Mouse (Mus musculus) adrenal gland, postnatal 25 days (tissue): Measurements from ENCODE around the gene Faah. TPM values are rescaled to one million over a fixed set of nuclear protein-coding genes. Genes with fewer than 3 reads are reported as not detected.

Source experiments
- DNase-seq: peaks from one replicate; pipeline ENCODE4 v3.0.0; 2021; ENCODE audit warnings: mixed read lengths
- long read RNA-seq: library from polyadenylated mRNA; stranded (forward); transcript quantifications from one replicate; pipeline ENCODE4 v2.0.0, GENCODE M21; 2021
- total RNA-seq: library from RNA; stranded (reverse); gene quantifications from 2 replicates; pipeline ENCODE4 v1.2.3, GENCODE M21; 2021

The Faah gene
- 3.6 and 4.2 TPM in 2 replicates for total RNA-seq
- long read RNA-seq, transcript Faah-201 (15 exons, 3,827 nt): major isoform, 156 of 178 reads
- long read RNA-seq, partial matches to known transcripts: 10 of 178 reads
- long read RNA-seq, other reads (novel, unspliced or antisense): 7 of 178 reads

DNA sequence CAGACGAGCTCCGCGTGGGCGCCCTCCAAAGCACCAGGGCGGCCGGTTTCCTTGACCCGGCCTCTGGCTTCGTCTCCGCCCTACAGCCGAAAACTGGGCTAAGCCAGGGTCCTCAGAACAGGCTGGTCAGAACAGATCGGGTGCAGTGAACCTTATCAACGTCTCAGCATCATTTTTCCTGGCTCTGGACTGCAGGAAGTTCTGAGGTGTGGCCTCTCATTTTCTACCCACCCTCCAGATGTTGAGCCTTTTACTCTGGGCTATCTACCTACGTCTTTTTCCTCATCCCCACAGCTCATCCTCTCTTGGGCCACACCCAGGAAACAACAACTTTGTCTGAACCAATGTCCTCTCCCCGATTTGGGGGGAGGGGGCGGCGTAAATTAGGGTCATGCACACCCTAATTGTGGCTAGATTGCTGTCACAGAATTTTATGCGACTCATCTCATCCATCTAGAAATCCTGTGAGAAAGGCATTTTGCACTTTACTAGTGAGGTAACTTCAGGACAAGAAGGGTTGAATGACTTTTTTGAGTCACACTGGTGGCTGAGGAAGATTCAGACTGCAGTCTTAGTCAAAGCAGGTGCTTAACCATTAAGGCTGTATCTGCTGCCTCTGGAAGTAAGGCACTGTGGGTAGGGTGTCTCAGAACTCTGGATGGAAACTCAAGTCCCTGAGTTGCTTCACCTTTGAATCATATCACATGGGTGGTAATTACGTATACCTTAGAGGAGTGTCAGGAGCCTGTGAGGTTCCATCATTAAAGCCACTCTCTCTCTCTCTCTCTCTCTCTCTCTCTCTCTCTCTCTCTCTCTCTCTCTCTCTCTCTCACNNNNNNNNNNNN lies at the start of gene Faah:
TSS of gene Faah (minus strand) at position 25 of the 845 bp plus-strand sequence.
- no peak for DNase-seq

DNA sequence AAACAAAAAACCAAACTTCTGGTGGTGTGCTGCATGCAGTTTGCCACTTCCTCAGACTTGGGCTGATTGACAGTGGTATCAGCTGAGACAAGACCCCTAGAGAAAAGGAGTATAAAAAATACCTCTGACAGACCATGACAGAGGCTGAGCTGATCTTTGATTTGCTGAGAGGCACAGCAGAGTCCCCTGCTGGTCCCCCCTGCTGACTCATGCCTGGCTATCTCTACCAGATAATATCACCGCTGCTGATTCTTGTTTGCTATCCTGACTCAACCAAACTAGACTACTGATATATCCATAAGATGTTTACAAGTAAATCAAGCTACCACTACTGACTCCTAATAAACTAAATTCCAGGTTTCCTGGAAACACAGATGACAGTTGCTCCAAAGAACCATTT lies 46.1 kb upstream of the Faah start:
- DNase-seq: no peak

DNA sequence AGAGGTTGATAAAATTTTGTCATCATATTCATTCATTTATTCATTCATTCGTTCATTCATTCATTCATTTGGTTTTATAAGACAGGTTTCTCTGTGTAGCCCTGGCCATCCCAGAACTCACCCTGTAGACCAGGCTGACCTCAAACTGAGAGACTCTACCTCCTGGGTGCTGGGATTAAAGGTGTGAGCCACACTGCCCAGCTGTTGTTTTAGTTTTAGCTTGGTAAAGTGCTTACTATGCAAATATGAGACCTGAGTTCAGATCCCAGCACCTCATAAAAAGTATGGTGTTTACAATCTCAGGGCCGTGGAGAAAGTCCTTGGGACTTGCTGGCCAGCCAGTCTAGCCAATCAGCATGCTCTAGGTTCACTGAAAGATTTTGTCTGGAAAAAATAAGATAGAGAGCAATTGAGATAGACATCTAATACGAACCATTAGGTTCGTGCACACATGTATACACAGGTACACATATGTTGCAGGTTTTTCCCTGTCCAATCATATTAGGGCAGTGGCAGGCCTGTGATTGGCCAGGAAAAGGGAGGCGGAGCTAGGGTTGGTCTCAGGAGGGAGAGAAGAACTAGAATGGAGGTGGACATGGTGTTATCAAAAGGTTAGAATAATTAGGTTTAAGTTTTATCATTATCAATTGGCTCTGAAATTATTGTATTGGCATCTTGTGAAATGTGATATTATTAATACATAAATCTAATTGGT lies 41.4 kb upstream of the Faah start:
- no peak for DNase-seq

DNA sequence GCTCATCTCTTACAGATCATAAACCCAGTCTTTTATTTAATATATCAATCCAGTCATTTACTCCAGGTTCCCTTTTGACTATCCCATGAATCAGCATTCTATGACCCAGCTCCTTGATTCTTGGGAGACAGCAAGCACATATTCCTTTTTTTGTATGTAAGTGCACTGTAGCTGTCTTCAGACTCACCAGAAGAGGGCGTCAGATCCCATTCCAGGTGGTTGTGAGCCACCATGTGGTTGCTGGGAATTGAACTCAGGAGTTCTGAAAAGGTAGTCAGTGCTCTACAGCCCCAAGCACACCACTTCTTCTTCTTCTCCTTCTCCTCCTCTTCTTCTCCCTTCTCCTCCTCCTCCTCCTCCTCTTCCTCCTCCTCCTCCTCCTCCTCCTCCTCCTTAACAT lies 39.8 kb upstream of the Faah start:
- DNase-seq: no peak

DNA sequence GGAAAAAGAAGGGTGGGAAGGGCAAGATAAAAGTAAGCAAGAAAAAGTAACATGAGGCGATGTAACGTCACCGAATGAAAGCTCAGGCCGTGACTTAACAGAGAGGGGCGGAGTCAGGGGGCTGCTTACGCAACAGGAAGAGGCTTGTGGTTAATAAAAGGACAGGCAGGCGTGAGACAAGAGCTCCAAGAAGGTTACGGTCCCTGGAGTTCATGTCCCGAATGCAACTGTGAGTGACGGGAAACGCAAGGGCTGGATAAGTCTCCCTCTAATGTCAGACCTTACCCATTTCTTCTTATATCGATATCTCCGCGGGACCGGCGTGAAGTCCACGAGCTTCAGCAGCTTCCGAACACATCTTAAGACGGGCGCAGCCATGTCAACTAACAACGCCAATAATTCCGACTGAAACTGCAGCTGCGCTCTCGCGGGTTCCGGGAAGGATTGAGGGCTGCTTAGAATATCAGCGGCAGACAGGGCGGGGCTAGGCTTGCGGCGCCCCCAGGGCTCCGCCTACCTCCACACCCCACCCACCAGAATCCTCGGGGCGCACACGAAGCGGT lies 35.8 kb upstream of the Faah start, which contains the start of gene Nsun4:
TSS of gene Nsun4 (minus strand) at position 478 of the 563 bp plus-strand sequence.
- DNase-seq: peak; percentile 89

DNA sequence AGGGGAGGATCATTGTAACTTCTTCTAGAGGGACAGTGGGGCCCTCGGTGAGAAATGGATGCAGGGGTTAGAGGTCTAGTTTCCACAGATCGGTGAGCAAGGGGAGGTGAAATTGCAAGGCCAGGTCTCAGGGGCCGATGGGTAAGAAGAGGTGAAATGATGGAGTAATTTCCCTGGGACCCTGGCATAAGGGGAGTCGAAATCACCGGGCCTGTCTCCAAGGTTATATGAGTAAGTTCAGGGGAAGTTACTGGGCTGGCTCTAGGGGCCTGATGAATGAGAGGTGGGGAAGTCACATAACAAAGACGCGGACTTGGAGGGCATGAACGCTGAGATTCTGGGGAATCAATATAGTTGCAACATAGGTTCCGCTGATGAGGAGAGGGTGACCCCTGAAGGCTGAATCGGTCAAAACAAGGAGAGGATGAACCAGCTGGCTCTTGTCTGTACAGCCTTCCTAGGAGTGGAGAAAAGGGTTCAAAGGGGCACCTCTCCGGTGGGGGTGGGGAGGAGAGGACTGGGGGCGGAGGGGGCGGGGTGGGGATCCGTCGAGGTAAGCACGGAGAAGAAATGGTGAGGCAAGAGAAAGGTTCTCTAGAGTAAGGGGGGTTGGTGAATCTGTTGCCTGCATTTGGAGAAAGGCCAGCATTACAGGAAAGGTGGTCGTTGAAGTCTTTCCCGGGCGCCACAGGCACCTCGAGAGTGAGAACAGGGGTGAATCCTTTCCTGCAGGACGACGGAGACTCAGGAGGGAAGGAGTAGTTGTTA lies 35.0 kb upstream of the Faah start:
- DNase-seq: peak; percentile 29

DNA sequence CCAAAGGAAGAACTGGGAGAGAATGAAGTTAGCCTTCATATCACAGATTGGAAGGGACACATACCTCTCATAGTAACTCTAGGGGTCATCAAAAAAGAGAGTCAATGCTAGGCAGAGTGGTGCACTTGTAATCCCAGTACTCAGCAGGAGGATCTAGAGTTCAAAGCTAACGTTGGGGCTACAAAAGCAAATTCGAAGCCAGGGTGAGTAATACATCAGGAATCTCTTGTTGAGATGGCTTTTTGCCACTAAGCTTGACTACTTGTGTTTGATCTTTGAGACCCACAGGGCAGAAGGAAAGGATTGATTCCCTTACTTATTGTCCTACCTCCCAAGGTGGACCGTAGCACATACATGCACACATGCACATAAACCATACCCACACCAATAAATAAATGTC lies 31.5 kb upstream of the Faah start:
- no peak for DNase-seq

DNA sequence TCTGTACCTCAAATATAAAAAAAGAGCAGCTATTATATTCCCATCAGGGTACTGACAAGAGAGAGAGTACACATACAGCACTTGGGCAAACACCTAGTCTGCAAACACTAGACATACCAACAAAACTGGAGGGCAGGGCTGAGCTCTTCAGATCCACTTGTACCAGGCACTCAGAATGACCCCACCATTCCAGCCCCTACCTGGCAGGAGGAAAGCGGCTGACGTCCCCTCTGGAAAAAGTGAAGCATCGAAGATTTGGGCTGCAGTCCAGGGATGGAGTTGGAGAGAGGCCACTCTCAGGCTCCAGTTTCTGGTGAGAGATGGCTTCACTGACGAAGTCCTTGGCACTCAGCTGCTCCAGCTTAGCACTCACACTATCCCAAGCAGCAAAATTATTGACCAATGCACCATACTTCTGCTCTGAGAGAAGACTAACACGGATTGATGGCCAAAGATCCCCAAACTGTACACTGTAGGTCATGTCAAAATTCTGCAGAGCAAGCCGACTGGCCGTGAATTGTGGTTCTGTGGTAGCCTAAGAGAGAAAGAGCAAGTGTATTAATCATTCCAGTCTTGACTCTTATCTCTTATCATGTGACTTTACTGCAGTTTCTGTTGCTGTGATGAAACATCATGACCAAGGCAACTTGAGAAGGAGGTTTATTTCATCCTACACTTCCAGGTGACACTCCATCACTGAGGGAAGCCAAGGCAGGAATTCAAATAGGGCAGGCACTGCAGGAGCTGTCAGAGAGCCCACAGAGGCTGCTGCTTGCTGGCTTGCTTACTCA lies 30.6 kb upstream of the Faah start:
- peak; percentile 40 for DNase-seq

DNA sequence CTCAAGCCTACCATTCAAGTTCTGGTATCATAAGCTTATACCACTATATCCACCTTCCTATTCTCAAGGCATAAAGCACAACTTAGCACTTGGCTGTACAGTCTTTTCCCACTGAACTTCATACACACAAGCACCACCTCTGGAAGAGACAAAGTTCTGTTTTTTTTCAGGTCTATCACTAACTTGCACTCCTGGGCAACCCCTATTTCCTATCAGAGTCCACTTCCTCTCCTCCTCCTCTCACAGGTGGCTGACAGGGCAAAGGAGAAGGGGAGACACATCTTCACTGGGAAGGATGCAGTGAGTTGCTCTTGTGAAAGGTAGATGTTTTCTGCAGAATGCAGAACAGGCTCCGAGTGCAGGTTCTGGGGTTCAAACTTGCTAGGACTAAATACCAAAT lies 30.0 kb upstream of the Faah start:
- no peak for DNase-seq

DNA sequence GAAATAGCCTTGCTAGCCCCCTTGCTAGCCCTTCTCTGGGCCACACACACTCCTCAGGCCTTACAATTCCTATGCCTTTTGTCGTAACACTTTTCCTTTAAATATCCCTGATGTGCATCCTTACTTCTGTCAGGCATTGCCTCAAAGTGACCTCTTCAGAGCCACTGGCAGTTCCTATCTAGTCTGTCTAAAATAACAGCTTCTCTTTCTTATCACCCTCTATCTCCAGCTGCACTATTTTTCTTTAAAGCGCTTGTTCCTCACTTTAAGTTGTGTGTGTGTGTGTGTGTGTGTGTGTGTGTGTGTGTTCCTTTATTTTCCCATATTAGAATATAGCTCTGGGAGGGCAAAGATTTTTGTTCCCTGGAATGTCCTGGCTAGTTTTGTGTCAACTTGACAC lies 28.9 kb upstream of the Faah start:
- DNase-seq: no peak

DNA sequence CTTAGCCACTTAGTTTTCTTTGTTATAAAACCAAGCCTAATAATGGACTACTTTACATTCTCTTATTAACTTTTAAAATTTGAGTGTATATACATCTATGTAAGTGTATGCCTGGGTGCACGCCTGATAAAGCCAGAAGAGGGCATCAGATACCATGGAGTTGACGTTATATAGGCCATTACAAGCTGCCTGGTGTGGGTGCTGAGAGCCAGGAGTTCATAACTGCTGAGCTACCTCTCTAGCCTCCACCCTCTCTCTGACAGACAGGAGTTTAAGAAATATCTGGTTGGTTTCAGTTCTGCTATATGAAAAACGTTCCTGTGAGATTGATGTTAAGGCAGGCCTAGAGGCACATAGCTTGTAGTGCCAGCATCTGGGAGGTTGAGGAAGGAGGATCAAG lies 24.5 kb upstream of the Faah start:
- DNase-seq: no peak

DNA sequence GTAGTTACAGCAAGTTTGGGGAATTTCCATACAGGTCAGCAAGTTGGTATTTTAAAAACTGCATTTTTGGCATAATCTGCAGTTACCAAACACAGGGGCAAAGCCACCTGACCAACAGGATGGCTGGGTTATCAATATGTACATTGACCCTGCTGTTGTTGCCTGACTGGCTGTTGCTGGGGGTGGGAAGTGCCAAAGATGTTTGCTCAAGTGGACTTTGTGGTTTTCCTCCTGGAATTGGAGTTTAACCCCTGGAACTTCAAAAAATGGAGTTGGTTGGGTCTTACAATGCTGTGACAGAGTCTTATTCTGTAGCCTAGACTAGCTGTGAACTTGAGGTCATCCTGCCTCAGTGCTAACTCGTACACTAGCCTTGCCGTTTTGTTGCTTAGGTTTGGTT lies 22.7 kb upstream of the Faah start:
- DNase-seq: no peak

DNA sequence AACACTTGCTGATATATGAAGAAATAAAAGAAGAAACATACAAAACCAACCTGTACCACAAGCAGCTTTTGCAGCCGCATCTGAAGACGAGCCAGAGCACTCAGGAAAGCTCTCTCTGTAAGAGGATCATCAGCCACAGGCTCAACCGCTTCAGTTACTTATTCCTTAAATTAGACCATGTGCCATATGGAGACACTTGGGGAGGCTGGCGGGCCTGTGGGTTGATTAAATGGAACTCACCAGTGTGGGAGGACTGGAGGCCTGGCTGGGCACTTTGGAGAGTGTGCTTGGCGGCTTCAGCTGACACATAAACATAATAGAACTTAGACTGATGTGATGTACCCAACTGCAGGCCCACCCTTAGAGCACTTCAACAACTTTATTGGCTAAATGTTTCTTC lies 15.6 kb upstream of the Faah start:
- no peak for DNase-seq

DNA sequence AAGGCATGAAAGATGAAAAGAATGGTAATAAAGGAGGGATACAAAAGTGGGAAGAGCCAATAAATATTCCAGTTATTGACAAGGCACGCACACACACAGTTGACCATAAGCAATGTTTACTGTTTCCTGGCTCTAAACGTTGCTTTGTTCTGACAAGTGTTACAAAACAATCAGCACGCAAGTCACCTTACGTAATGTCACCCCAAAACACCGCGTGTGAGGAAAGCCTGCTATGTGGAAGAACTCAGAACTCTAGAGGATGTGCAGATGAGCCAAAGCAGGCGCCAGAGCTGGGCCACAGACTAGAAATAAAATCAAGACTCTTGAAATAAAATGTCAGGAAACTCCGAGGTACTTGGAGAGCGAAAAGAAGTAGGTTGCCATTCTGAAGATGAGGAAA lies 15.2 kb upstream of the Faah start:
- DNase-seq: no peak

DNA sequence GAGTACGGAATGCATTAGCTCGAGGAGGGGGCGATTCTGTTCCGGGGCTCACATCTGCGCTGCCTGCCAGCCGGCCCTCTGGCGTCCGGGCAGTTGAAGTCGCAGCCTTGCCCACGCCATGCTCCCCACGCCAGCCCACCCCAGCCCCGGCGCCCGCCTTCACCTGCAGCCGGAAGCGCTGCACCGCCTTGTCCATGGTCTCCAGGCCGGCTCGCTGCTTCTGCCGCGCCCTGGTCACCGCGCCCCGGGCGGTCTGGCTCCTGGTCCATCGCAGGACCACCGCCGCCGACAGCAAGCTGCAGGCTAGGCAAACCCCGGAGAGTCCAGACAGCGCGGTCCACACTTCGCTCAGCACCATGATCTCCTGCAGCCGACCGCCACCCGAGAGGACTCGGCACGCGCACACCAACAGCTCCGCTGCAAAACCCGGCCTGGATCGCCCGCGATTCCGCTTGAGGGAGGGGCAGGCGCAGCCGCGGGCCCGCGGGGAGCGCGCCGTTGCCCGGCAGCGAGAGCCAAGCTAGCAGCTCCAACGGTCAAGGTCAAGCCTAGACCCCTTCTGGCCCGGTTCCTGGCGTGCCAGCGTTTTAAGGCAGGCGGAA lies 325 bp downstream of the Faah start:
- peak; percentile 85 for DNase-seq

DNA sequence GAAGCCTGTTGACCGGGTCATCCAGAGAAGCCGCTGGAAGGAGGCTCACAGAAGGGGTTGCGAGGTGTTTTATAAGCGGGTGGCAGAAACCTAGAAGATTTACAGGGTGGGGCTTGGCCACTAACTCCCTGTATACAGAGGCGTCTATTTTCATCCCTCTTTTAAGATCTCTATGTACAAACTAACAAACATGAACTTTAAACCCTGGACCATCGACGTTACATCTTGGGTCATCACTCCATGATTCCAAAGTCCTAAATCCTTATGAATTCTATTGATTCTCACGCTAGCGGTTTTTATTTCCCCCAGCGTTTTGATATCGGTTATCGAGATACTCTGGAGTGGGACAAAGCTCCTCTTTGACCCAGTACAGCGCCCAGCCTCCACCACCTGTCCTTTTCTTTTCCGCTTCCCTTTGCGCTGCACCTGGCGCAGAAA lies 845 bp downstream of the Faah start:
- DNase-seq: no peak

DNA sequence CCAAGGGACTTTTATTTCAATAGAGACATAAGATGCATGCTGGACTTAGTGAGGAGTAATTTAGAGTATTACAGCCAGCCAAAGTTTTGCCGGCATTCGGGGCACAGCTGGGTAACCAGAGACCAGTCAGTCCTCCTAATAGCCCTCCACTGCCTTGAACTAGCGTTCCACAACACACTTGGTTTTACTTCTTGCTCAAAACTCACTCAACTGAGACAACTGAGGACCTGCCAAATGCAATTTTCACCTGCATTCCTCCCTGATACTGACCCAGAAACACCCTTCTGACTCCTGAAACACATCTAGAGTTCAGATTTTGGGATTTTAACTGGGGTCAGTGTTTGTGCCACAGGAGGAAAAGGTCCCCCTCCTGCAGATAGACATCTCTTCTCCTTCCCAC lies 1.3 kb downstream of the Faah start:
- DNase-seq: no peak

DNA sequence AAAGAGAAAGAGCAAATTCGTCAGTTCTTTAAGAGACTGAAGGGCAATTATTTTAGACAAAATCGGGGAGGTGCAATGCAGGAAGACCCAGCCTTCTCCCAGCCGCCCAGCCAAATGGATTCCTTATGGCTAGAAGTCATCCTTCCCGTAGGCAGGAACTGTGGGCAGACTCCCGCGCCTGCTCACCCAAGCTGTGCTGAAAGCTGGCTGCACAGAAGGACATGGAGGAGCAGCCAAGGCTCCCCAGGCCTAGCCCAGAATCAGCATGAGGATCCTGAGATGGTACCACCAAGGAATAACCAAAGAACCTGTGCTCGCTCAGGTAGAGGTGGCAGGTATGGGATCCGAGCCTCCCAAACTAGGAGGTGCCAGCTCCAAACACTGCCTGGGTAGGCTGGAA lies 1.7 kb downstream of the Faah start:
- DNase-seq: no peak

DNA sequence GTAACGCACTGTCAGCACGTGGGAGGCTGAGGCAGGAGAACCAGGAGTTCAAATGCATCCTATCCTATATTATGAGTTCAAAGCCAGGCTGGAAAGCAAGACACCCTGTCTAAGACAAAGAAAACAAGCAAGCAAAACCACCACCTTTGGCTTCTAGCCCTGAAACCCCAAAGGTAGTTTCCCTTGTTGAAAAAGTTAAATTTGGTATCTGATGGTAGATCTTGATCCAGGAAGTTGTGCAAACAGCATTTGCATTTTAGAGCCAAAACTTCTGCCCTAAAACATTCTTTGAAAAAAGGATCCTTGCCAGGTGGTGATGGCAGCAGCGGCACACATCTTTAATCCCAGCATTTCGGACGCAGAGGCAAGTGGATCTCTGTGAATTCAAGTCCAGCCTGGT lies 2.2 kb downstream of the Faah start:
- no peak for DNase-seq

DNA sequence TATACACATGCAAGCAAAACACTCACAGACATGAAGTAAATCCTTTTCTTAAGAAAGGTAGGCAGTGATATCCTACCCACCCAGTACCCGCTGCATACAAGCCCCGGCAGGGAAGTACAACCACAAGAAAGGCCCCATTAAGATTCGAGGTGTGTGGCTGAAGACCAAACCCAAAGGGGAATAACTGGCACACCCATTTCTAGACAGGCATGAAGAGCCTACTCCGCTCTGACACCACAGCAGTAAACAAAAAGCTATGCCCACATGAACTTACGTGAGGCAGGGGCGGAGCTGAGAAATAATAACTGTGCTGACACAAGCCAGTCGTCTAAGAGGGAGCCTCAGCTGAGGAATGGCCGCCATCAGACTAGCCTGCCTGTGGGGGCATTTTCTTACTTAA lies 7.5 kb downstream of the Faah start:
- no peak for DNase-seq

DNA sequence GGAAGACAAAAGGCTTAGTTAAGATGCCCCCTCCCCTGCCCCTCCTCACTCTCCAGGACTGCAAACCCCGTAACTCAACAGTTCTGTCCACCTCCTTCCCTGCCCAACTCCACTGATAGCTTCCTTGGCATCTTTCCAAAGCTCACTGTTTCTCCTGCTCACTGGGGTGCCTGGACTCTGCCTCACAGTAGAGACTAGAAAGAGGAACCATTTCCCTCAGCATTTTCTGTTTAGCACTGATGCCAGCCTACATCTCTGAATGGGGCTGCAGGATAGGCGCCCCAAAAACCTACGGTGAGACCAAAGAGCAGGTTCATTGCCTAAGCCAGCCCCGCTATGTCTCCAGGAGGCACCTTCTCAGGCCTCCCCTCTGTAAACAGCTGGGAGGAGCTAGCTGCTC lies 16.5 kb downstream of the Faah start:
- no peak for DNase-seq
